21 mouse cellular contexts compared by ENCODE assay signal in genomic region chr16:5419467-5419866, GRCm38 (mm10).
DNase-seq lines count a peak whose midpoint lies in the region; ATAC-seq and TF ChIP-seq lines count a peak whose summit lies in the region.
"Had no signal": no experiment of that assay in that cellular context is flagged by ENCODE, and none has a peak within 500 bp of the region (broad histone marks: within the 10 kb centered on the region; RNA-seq: fewer than 3 reads in every experiment).

No protein-coding gene starts in this region.

- no peak for ATAC-seq in heart, embryonic 13.5 days (ENCODE audit: extremely low read depth, insufficient number of reproducible peaks, low FRiP score, low TSS enrichment)
- ATAC-seq: intestine, embryonic 16.5 days; liver, embryonic 12.5 days; liver, postnatal 0 days; midbrain, embryonic 16.5 days; Patski had no signal

- H3K4me2 ChIP-seq in heart, embryonic 13.5 days = no peak overlapping the region
- H3K4me2 ChIP-seq: hindbrain, embryonic 13.5 days; liver, embryonic 12.5 days; midbrain, embryonic 11.5 days had no signal

- TF ChIP-seq CTCF in layer of hippocampus, adult 2 months (conservative IDR thresholded peaks at IDR 0.05) = no peak

- peak overlapping the region; percentile 66; the same call in 1 of the 2 replicates for H3K27ac ChIP-seq in heart, embryonic 13.5 days (replicated peaks)
- peak overlapping the region; percentile 51; the same call in 1 of the 2 replicates for H3K27ac ChIP-seq in layer of hippocampus, adult 2 months
- H3K27ac ChIP-seq: gastrocnemius, adult 2 months; hindbrain, embryonic 13.5 days; kidney, postnatal 0 days; liver, embryonic 12.5 days had no signal

- DNase-seq in heart, postnatal 14 days = no peak
- DNase-seq in layer of hippocampus, adult 2 months (ENCODE audit: low spot score in 2 of 2) = no peak
- DNase-seq in layer of hippocampus, postnatal 10 days (ENCODE audit: low spot score in 2 of 2) = no peak
- DNase-seq in brain, adult 2 months (ENCODE audit: low read depth, low spot score) = peak; percentile 75
- peak; percentile 23 to 30 for DNase-seq in frontal cortex, postnatal 36 days (ENCODE audit: low spot score in 2 of 2)
- no peak for DNase-seq in adrenal gland, adult 2 months
- DNase-seq: cerebellum, adult 18-20 months; gastrocnemius, adult 2 months; gastrocnemius, postnatal 36 days; kidney, adult 8-10 months; lung, postnatal 36 days had no signal

- H3K27me3 ChIP-seq in heart, embryonic 13.5 days (replicated peaks) = no peaks in the 10 kb centered on the region
- H3K27me3 ChIP-seq: hindbrain, embryonic 13.5 days; liver, embryonic 12.5 days had no signal

- 69% methylated on average over 3 of the region's 3 CpGs for WGBS in heart, embryonic 13.5 days

- H3K9ac ChIP-seq in heart, embryonic 13.5 days = no peak overlapping the region
- H3K9ac ChIP-seq: hindbrain, embryonic 13.5 days; liver, embryonic 12.5 days; liver, postnatal 0 days had no signal

- H3K4me3 ChIP-seq in heart, embryonic 13.5 days = no peak overlapping the region
- H3K4me3 ChIP-seq in layer of hippocampus, adult 2 months = no peak overlapping the region
- H3K4me3 ChIP-seq: erythroblast, embryonic 14.5 days; gastrocnemius, adult 2 months; hindbrain, embryonic 13.5 days; liver, embryonic 12.5 days had no signal

- H3K36me3 ChIP-seq in heart, embryonic 13.5 days = no peaks in the 10 kb centered on the region
- H3K36me3 ChIP-seq: hindbrain, embryonic 13.5 days; liver, embryonic 12.5 days had no signal

- peaks cover 17% of the 10 kb centered on the region for H3K4me1 ChIP-seq in heart, embryonic 13.5 days
- H3K4me1 ChIP-seq: liver, embryonic 12.5 days had no signal

- H3K9me3 ChIP-seq in heart, embryonic 13.5 days = no peaks in the 10 kb centered on the region
- H3K9me3 ChIP-seq: hindbrain, embryonic 13.5 days; liver, embryonic 12.5 days had no signal

- intact Hi-C loops in heart, postnatal 14 days (cut with DNase I) = no loop called here

Comparison
In these comparisons a context has a peak if more than half of its experiments do, and no peak if none do; other contexts are left out.
1. DNase-seq: peak in brain, adult 2 months (single experiment) and frontal cortex, postnatal 36 days (2 of 2); none in heart, postnatal 14 days (0 of 2), layer of hippocampus, adult 2 months (0 of 2), layer of hippocampus, postnatal 10 days (0 of 2) and adrenal gland, adult 2 months (single experiment).